Mouse (Mus musculus) ES-Bruce4 (cell line): ENCODE measurements at regions not wholly inside any gene's neighbourhood (a gene's known extent, or its start where the extent isn't known, plus 50 kb on each side); places are given as distances from the start of the nearest gene placed in this dataset.
A peak's percentile ranks its signal among the peaks of the same experiment; 100 is the strongest.

Experiments
- CTCF ChIP-seq: IDR thresholded peaks from one replicate; pipeline ENCODE4 v1.8.1; 2011; ENCODE audit warnings: low read depth, low read length
- EP300 ChIP-seq: IDR thresholded peaks from 2 replicates; pipeline ENCODE4 v1.6.1; 2011; ENCODE audit warnings: low read depth, low read length; ENCODE audit not compliant: insufficient read depth

DNA sequence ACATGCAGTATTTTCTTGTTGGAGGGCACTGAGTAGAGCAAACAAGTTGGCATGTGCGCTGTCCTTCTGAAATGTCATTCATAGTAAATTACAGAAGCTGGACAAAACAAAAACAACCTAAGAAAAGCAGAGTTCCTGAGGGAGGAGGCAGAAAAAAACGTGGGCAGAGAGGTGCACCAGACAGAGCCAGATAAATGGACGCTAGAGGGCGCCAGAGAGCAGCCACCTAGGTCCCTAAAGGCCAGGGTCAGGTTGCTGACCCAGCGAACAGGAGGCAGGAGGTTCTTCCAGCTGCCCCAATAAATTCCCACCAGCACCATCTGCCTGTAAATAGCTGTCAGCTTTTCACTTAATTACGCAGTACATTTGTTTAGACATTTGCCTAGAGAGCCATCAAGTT, 158.6 kb upstream of the Cntnap4 start:
- TF ChIP-seq CTCF (peak; percentile 94), EP300 (no peak)
